Mouse (Mus musculus) MEL (cell line): Measurements from ENCODE around the gene Klrb1f. TPM values are rescaled to one million over a fixed set of nuclear protein-coding genes. Genes with fewer than 3 reads are reported as not detected.
A peak's percentile ranks its signal among the peaks of the same experiment; 100 is the strongest.

Experiments used
- DNase-seq: peaks from one replicate; pipeline ENCODE4 v3.0.0; 2011; ENCODE audit warnings: low read depth, low spot score
- H3K27ac ChIP-seq: 2 replicates; pipeline ENCODE4 v1.5.1; 2012; ENCODE audit warnings: low read depth, mild to moderate bottlenecking, control low read depth, low read length, moderate library complexity; ENCODE audit not compliant: control insufficient read depth
- H3K27me3 ChIP-seq, 2 experiments: fragments of 150-350 bp in 1 of 2; sonication (generic) in 1 of 2; 2 replicates each; pipeline ENCODE4 v1.6.1; 2012; ENCODE audit warnings: low read length in 2 of 2, mild to moderate bottlenecking in 2 of 2, improper control_type of control experiment in 1 of 2, moderate library complexity in 1 of 2; ENCODE audit not compliant: insufficient read depth in 2 of 2, control insufficient read depth in 1 of 2
- H3K36me3 ChIP-seq, 2 experiments: 2 replicates each; pipeline ENCODE4 v1.6.1; 2012 to 2014; ENCODE audit warnings: low read length in 2 of 2, improper control_type of control experiment in 1 of 2, inconsistent platforms in 1 of 2, mild to moderate bottlenecking in 1 of 2; ENCODE audit not compliant: insufficient read depth in 2 of 2, control insufficient read depth in 1 of 2
- H3K4me1 ChIP-seq, 2 experiments: fragments of 150-350 bp in 1 of 2; sonication (generic) in 1 of 2; 2 replicates each; pipeline ENCODE4 v1.6.1; 2012; ENCODE audit warnings: low read length in 2 of 2, improper control_type of control experiment in 1 of 2, mild to moderate bottlenecking in 1 of 2; ENCODE audit not compliant: insufficient read depth in 2 of 2, control insufficient read depth in 1 of 2
- H3K4me3 ChIP-seq, 2 experiments: fragments of 150-350 bp in 1 of 2; sonication (generic) in 1 of 2; 2 replicates each; pipeline ENCODE4 v1.5.1; 2012; ENCODE audit warnings: low read depth in 2 of 2, low read length in 2 of 2, mild to moderate bottlenecking in 2 of 2, moderate library complexity in 2 of 2, control low read depth in 1 of 2, improper control_type of control experiment in 1 of 2; ENCODE audit not compliant: control insufficient read depth in 1 of 2, insufficient read depth in 1 of 2
- H3K79me2 ChIP-seq: 2 replicates; pipeline ENCODE4 v1.6.1; 2012; ENCODE audit warnings: mild to moderate bottlenecking, low read length, moderate library complexity; ENCODE audit not compliant: control insufficient read depth, poor library complexity, insufficient read depth
- H3K9ac ChIP-seq: 2 replicates; pipeline ENCODE4 v1.6.1; 2012; ENCODE audit warnings: low read depth, mild to moderate bottlenecking, control low read depth, low read length, moderate library complexity; ENCODE audit not compliant: control insufficient read depth, poor library complexity, severe bottlenecking
- H3K9me3 ChIP-seq: fragments of 150-350 bp; sonication (generic); replicated peaks from 2 replicates; pipeline ENCODE4 v1.6.1; 2012; ENCODE audit warnings: mild to moderate bottlenecking, low read length, improper control_type of control experiment, moderate library complexity; ENCODE audit not compliant: insufficient read depth
- E2F4 ChIP-seq: IDR thresholded peaks from 2 replicates; pipeline ENCODE4 v1.6.1; 2011; ENCODE audit warnings: low read depth, low read length, improper control_type of control experiment, borderline replicate concordance
- EP300 ChIP-seq, 2 experiments: IDR thresholded peaks; 2 replicates each; pipeline ENCODE4 v1.6.1; 2011; ENCODE audit warnings: improper control_type of control experiment in 2 of 2, low read length in 2 of 2, low read depth in 1 of 2, mild to moderate bottlenecking in 1 of 2
- GABPA ChIP-seq: IDR thresholded peaks from 2 replicates; pipeline ENCODE4 v1.6.1; 2012; ENCODE audit warnings: low read depth, mild to moderate bottlenecking, inconsistent platforms, low read length, improper control_type of control experiment, moderate library complexity
- GATA1 ChIP-seq: IDR thresholded peaks from 2 replicates; pipeline ENCODE4 v1.6.1; 2011; ENCODE audit warnings: low read depth, low read length, improper control_type of control experiment
- JUND ChIP-seq: IDR thresholded peaks from 2 replicates; pipeline ENCODE4 v1.6.1; 2011; ENCODE audit warnings: low read depth, mild to moderate bottlenecking, improper control_type of control experiment, low read length
- MAFK ChIP-seq: IDR thresholded peaks from 2 replicates; pipeline ENCODE4 v1.6.1; 2011; ENCODE audit warnings: low read depth, mild to moderate bottlenecking, low read length, improper control_type of control experiment, borderline replicate concordance
- MXI1 ChIP-seq: IDR thresholded peaks from 2 replicates; pipeline ENCODE4 v1.6.1; 2011; ENCODE audit warnings: mild to moderate bottlenecking, low read depth, low read length, improper control_type of control experiment
- NRF1 ChIP-seq: IDR thresholded peaks from 2 replicates; pipeline ENCODE4 v1.6.1; 2014; ENCODE audit warnings: low read depth, mild to moderate bottlenecking, inconsistent platforms, low read length, improper control_type of control experiment, moderate library complexity; ENCODE audit not compliant: poor library complexity, insufficient read depth, severe bottlenecking
- RCOR1 ChIP-seq: IDR thresholded peaks from 2 replicates; pipeline ENCODE4 v1.6.1; 2012; ENCODE audit warnings: low read depth, mild to moderate bottlenecking, inconsistent platforms, low read length, improper control_type of control experiment
- SIN3A ChIP-seq: IDR thresholded peaks from 2 replicates; pipeline ENCODE4 v1.6.1; 2012; ENCODE audit warnings: low read length, improper control_type of control experiment, inconsistent platforms
- SMC3 ChIP-seq: IDR thresholded peaks from 2 replicates; pipeline ENCODE4 v1.6.1; 2011; ENCODE audit warnings: low read depth, low read length, improper control_type of control experiment
- TBP ChIP-seq: IDR thresholded peaks from 2 replicates; pipeline ENCODE4 v1.8.0; 2011; ENCODE audit warnings: low read depth, low read length, improper control_type of control experiment
- USF2 ChIP-seq, 2 experiments: IDR thresholded peaks; 2 replicates each; pipeline ENCODE4 v1.6.1; 2011 to 2012; ENCODE audit warnings: improper control_type of control experiment in 2 of 2, low read length in 2 of 2, borderline replicate concordance in 1 of 2, inconsistent platforms in 1 of 2, low read depth in 1 of 2, mild to moderate bottlenecking in 1 of 2; ENCODE audit not compliant: insufficient read depth in 1 of 2
- ZC3H11A ChIP-seq: IDR thresholded peaks from 2 replicates; pipeline ENCODE4 v1.6.1; 2012; ENCODE audit warnings: low read depth, mild to moderate bottlenecking, inconsistent platforms, low read length, improper control_type of control experiment
- polyA plus RNA-seq, 2 experiments: library from polyadenylated mRNA; stranded (reverse) in 1 of 2; unstranded in 1 of 2; fragments of >175 nt in 1 of 2; fragments of >200 nt in 1 of 2; gene quantifications; 2 replicates each; pipeline versions ENCODE4 v1.2.1 to v1.2.4; 2012; ENCODE audit warnings: low replicate concordance in 2 of 2, low read depth in 1 of 2; ENCODE audit not compliant: insufficient read length in 2 of 2, insufficient read depth in 1 of 2, missing spikeins in 1 of 2
- total RNA-seq: library from RNA; depleted of rRNA; stranded (reverse); fragments of 300-350 nt; gene quantifications from 2 replicates; pipeline ENCODE4 v1.2.3, GENCODE M21; 2012; rRNA removed

Gene Klrb1f
- 0.16 and 0.27 TPM in 2 replicates for total RNA-seq
- polyA plus RNA-seq: under 1 TPM in 1 of 2 experiments, not detected in 1; 0.52 TPM

GRCm38 (mm10) chr6:129045601-129046000 is at the start of gene Klrb1f:
Gene Klrb1f, plus strand, starts transcription at chr6:129045901.
- Histone ChIP-seq H3K79me2 (no peaks in the 10 kb centered on the region; the same call in 1 of the 2 replicates), H3K9me3 (no peaks in the 10 kb centered on the region), H3K27me3 (no peaks in the 10 kb centered on the region), H3K27ac (no peak within 1 kb of the TSS), H3K9ac (no peak within 1 kb of the TSS)
- no peak for DNase-seq
- TF ChIP-seq SMC3: no peak
- no peak for TF ChIP-seq USF2 (IDR thresholded peaks at IDR 0.05; ENCODE audit: borderline replicate concordance in 1 of 2, insufficient read depth in 1 of 2, low read depth in 1 of 2, low read length in 2 of 2)
- no peak for TF ChIP-seq ZC3H11A
- no peak for TF ChIP-seq MAFK
- no peak for TF ChIP-seq E2F4
- no peak for TF ChIP-seq MXI1
- TF ChIP-seq GABPA: no peak
- TF ChIP-seq RCOR1: no peak
- TF ChIP-seq SIN3A: no peak
- TF ChIP-seq JUND: no peak
- TF ChIP-seq TBP: no peak
- TF ChIP-seq, all 39 proteins: peak for 0
- H3K4me1 ChIP-seq: peaks cover 15 to 33% of the 10 kb centered on the region in 2 experiments
- no peak within 1 kb of the TSS for H3K4me3 ChIP-seq
- H3K36me3 ChIP-seq: peaks cover 0 to 23% of the 10 kb centered on the region in 2 experiments; a peak in 2 of 4 replicates

- H3K27ac ChIP-seq: peak overlapping the region; percentile 36; the same call in 1 of the 2 replicates
- peak; percentile 60 for DNase-seq
- TF ChIP-seq SMC3 (no peak), NRF1 (no peak), GATA1 (no peak), EP300 (IDR thresholded peaks at IDR 0.05; ENCODE audit: low read depth in 1 of 2, low read length in 2 of 2) (peak; percentile 29 to 30; a peak in 1 of 4 replicates)
- H3K4me1 ChIP-seq: peaks cover 2 to 15% of the 10 kb centered on the region in 2 experiments; a peak in 3 of 4 replicates
- no peaks in the 10 kb centered on the region; the same call in 1 of the 2 replicates for H3K79me2 ChIP-seq
- no peaks in the 10 kb centered on the region for H3K27me3 ChIP-seq
- H3K36me3 ChIP-seq: peaks cover 0 to 11% of the 10 kb centered on the region in 2 experiments; a peak in 2 of 4 replicates
- H3K9me3 ChIP-seq: no peaks in the 10 kb centered on the region
- peak overlapping the region; percentile 77 for H3K9ac ChIP-seq
- H3K4me3 ChIP-seq: peak overlapping the region; percentile 36 to 55
Measured at GRCm38 (mm10) chr6:128996054-128996767, 49.5 kb upstream of the Klrb1f start.
